Mouse (Mus musculus): Measurements from ENCODE around the gene Cela3b. TPM values are rescaled to one million over a fixed set of nuclear protein-coding genes. Genes with fewer than 3 reads are reported as not detected.

Cela3b gene
- polyA plus RNA-seq, 1 experiment from 2014 or later, result not detected

DNA sequence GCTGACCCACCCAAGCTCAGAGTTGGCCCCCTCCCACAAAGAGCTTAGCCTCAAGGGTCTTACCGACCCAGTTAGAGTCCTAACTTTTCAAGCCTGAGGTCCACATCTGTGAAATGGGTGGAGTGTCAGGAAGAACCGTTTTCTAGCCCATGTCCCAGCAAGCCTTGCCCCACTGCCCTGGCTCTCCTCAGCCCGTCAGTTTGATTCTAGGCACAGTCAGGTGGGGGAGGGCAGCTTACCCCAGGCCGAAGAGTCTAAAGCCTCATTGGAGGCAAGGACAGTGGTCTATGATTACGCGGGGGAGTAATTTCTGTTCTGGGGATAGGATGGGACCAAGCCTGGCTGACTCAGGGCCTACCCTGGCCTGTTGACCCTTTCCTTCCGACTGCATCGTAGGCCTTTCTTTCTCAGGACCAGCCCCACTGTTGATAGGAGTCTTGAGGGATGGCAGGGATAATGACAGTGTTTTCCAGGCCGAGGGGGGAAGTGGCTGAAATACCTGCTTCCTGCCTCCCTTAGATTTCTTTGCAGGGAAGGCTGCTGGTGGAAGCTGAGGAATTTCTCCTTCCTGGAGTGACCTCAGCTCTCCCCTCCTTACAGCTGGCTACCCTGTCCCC lies 40.5 kb upstream of the Cela3b start:
- ATAC-seq, result no peak

GRCm38 (mm10) chr4:137469845-137470692 lies 39.7 kb upstream of the Cela3b start:
- no peak overlapping the region for H3K27ac ChIP-seq
- 32% methylated on average over 15 of the region's 15 CpGs for WGBS
- no peaks in the 10 kb centered on the region for H3K9me3 ChIP-seq
- no peaks in the 10 kb centered on the region for H3K36me3 ChIP-seq
- 0 out of 2 replicates have a peak overlapping the region, but pooled peaks have one; percentile 55 for H3K4me3 ChIP-seq (replicated peaks)
- H3K4me1 ChIP-seq (replicated peaks), result peaks cover 23% of the 10 kb centered on the region
- H3K4me2 ChIP-seq (replicated peaks), result peak overlapping the region; percentile 98
- 0 out of 2 replicates have a peak overlapping the region, but pooled peaks have one; percentile 16 for H3K9ac ChIP-seq (replicated peaks)
- ATAC-seq, result peak; percentile 19
- H3K27me3 ChIP-seq, result peaks cover 7% of the 10 kb centered on the region

More for the DNA sequence above, 40.5 kb upstream of the Cela3b start:
- Histone ChIP-seq H3K36me3 (no peaks in the 10 kb centered on the region), H3K4me3 (replicated peaks) (no peak overlapping the region), H3K4me1 (replicated peaks) (peaks cover 23% of the 10 kb centered on the region), H3K9ac (replicated peaks) (no peak overlapping the region), H3K4me2 (replicated peaks) (peak overlapping the region; percentile 98; the same call in 1 of the 2 replicates), H3K27ac (no peak overlapping the region), H3K27me3 (peaks cover 8% of the 10 kb centered on the region), H3K9me3 (no peaks in the 10 kb centered on the region)
- 76% methylated on average over 9 of the region's 9 CpGs for WGBS

DNA sequence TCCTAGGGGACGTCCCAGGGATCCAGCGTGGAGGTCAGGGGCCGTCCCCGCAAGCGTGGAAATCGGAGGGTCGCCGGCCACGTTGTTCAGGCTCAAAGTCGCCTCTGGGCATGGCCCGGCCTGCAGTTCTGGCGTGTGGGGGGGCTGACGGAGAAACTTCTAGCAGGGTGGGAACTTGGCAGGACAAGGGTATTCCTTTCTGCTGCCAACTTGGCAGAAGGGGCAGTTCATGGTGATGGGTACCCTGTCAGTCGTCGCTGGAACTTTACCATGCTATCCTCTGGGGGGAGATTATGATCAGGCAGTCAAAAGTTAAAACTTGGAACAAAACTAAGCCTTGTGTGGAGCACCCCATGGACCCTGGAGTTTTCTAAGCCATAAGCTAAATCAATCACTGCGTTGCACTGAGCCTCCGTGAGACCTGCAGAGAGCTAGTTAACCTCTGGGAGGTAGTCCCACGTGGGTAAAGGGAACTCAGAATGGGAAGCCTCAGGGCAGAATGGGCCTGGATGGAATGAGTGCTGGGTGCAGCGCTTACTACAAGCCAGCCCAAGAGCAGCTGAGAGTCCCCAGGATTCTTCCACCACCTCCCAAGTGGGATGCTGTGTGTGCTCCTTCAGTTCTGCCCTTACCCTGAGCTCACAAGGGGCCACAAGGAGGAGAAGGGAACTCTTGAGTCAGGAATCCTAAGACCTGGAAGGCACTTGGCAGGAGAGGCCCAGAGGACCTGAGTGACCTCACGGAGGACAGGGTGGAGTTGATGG lies 38.9 kb upstream of the Cela3b start:
- H3K9me3 ChIP-seq, result no peaks in the 10 kb centered on the region
- H3K4me2 ChIP-seq (replicated peaks), result peak overlapping the region; percentile 98
- peak overlapping the region; percentile 55 for H3K4me3 ChIP-seq (replicated peaks)
- no peak overlapping the region for H3K27ac ChIP-seq
- H3K36me3 ChIP-seq, result no peaks in the 10 kb centered on the region
- peaks cover 7% of the 10 kb centered on the region for H3K27me3 ChIP-seq
- WGBS, result 6% methylated on average over 20 of the region's 20 CpGs
- peak; percentile 16 for ATAC-seq
- H3K9ac ChIP-seq (replicated peaks), result peak overlapping the region; percentile 72
- peaks cover 23% of the 10 kb centered on the region for H3K4me1 ChIP-seq (replicated peaks)

DNA sequence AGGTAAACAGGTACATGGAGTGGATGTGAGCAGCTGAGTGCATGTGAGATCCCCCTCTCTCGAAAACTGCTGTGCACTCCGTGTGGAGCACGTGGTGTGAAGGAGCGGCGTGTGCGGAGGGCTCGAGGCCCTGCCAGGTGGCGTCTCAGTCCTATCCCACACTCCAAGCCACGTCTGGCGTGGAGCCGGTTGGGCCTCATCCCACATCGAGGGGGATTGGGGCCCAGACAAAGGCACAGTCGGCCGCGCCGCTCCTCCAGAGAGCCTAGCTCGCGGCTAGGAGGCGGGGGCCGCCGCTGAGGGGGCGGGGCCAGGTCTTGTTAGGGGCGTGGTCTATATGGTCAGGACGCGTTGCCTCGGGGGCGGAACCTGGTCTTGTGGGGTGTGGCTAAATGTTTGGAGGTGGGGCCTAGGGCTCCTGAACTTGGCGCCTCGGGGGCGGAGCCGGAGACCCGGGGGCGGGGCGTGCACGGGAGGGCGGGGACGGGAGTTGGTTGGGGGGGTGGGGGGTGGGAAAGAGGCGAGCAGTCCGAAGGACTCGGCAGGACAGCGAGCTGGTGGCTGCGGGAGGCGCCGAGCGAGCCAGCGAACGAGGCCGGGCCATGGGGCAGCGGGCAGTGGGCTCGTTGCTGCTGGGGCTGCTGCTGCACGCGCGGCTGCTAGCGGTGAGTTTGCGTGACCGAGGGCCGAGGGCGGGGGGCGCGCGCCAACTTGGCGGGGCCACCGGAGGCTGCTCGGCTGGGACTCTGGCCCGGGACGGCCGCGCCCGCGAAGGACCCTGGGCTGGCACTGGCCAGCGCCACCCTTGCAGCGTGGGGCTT lies 38.1 kb upstream of the Cela3b start, which contains the start of gene Hspg2:
Gene Hspg2 (plus strand): TSS at position 510 of the 821 bp plus-strand sequence.
- peak; percentile 88 for ATAC-seq
- H3K36me3 ChIP-seq, result no peaks in the 10 kb centered on the region
- peak within 1 kb of the TSS; percentile 98 for H3K4me2 ChIP-seq (replicated peaks)
- H3K9ac ChIP-seq (replicated peaks), result peak within 1 kb of the TSS; percentile 72
- H3K4me3 ChIP-seq (replicated peaks), result peak within 1 kb of the TSS; percentile 55
- WGBS, result under 1% methylated on average over 59 of the region's 72 CpGs
- H3K4me1 ChIP-seq (replicated peaks), result peaks cover 23% of the 10 kb centered on the region
- peak within 1 kb of the TSS; percentile 25; the same call in 1 of the 2 replicates for H3K27ac ChIP-seq
- H3K27me3 ChIP-seq, result peaks cover 7% of the 10 kb centered on the region
- H3K9me3 ChIP-seq, result no peaks in the 10 kb centered on the region

DNA sequence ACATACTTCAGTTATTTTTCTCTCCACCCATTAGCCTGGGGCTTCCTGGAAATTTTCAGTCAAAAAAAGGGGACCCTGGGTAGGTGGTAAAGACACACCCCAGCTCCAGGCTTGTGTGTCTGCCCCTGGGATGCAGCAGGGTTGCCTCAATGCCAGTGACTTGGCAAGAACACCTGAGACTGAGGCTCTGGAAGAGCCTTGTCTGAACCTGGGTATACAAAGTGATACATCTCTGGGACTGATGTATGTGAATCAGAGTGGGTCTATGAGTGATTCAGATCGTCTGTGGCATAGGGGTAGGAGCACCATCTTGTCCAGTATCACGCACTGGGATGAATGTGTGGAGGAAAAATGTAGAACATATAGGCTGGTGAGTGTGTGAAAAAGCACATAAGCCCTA lies 37.2 kb upstream of the Cela3b start:
- no peak for ATAC-seq
- no peak overlapping the region for H3K4me3 ChIP-seq (replicated peaks)
- H3K27me3 ChIP-seq, result peaks cover 7% of the 10 kb centered on the region
- no peaks in the 10 kb centered on the region for H3K36me3 ChIP-seq
- no peak overlapping the region for H3K4me2 ChIP-seq (replicated peaks)
- no peak overlapping the region for H3K27ac ChIP-seq
- H3K9me3 ChIP-seq, result no peaks in the 10 kb centered on the region
- WGBS, result 86% methylated on average over 2 of the region's 2 CpGs
- peaks cover 23% of the 10 kb centered on the region for H3K4me1 ChIP-seq (replicated peaks)
- H3K9ac ChIP-seq (replicated peaks), result no peak overlapping the region

DNA sequence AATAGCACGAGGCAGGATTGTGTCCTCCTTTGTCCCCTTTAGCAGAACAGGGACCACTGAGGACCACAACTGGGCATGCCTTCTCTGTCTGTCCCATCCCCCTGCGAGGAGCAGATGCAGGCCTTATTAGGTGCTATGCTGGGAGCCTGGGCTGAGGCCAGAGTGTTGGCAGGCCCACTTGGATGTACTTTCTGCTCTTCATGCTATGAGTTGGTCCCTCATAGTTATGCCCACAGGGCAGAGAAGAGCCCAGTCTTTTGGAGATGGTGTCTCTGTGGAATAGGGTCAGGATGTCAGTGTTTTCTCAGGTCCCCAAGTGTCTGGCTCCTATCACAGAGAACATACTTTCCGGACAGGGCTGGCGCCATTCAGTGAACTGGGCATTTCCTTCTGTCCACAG lies 36.7 kb upstream of the Cela3b start:
- WGBS, result 84% methylated on average over 4 of the region's 4 CpGs
- Histone ChIP-seq H3K27me3 (peaks cover 7% of the 10 kb centered on the region), H3K27ac (no peak overlapping the region), H3K9me3 (no peaks in the 10 kb centered on the region), H3K9ac (replicated peaks) (no peak overlapping the region), H3K4me1 (replicated peaks) (peaks cover 23% of the 10 kb centered on the region), H3K4me3 (replicated peaks) (no peak overlapping the region), H3K4me2 (replicated peaks) (no peak overlapping the region), H3K36me3 (no peaks in the 10 kb centered on the region)
- ATAC-seq, result no peak

DNA sequence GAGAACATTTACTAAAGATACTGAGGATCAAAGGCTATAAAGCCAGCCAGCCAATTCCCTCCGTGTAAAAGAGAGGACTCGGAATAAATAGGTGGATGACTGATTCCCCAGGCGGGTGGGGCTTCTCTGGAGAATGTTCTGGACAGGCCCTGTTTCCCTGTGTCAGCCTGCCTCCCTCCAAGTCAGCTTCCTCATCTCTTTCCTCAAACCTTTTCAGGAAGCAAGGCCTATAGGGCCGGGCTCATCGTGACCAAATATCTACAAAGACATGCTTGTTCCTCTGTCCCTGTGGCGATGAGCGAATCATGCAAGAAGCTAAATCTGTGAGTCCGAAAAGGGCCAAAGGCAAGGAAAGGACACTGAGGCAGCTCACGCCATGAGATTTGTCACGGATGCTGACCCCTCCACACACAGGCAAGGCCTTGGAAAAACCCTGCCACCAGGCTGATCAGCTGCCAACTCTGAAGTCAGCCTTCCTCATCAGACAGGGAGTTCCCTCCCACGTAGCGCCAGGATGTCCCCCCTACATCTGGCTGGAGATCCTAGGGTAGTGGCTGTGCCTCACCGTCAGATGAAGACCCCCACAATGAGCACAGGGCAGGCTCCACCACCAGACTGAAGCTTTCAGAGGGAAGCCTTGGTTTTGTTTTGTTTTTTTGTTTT lies 34.9 kb upstream of the Cela3b start:
- H3K4me3 ChIP-seq (replicated peaks), result no peak overlapping the region
- no peaks in the 10 kb centered on the region for H3K36me3 ChIP-seq
- H3K27me3 ChIP-seq, result peaks cover 7% of the 10 kb centered on the region
- H3K4me1 ChIP-seq (replicated peaks), result peaks cover 21% of the 10 kb centered on the region
- H3K9ac ChIP-seq (replicated peaks), result no peak overlapping the region
- no peak for ATAC-seq
- H3K9me3 ChIP-seq, result no peaks in the 10 kb centered on the region
- WGBS, result 69% methylated on average over 13 of the region's 13 CpGs
- no peak overlapping the region for H3K4me2 ChIP-seq (replicated peaks)
- H3K27ac ChIP-seq, result no peak overlapping the region

DNA sequence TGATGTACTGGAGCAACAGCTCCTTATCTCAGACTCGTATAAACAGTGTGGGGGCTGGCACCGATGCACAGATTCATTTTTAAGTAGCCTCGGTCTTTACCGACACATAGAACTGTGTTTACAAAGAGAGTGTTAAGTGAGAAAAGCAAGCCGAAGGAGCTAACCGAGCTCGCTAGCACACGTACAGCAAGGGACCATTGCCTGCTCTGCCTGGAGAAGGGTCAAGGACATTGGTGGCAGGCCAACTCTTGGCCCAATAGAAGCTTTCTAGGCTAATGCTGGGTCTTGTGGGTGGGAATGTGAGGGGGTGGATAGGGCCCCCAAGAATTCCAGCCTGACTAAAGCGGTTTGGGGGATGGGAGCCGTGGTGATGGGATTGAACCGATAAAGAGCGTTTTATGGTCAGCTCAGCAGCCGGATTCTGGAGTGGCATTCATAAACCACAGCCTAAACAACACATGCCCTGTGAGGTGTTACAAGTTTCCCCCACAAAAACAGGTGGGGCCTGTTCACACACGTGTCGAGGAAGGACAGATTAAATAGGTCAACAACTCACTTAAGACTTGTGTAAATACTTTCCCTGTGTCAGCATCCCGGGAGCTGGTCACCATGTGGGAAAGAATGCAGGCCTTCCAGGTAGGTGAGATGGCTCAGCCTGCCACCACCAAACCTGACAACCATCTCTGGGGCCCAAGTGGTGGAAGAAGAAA lies 31.8 kb upstream of the Cela3b start:
- H3K27me3 ChIP-seq, result no peaks in the 10 kb centered on the region
- no peak overlapping the region for H3K4me3 ChIP-seq (replicated peaks)
- WGBS, result 90% methylated on average over 16 of the region's 16 CpGs
- H3K36me3 ChIP-seq, result no peaks in the 10 kb centered on the region
- no peak overlapping the region for H3K27ac ChIP-seq
- no peak overlapping the region for H3K9ac ChIP-seq (replicated peaks)
- no peak for ATAC-seq
- no peaks in the 10 kb centered on the region for H3K4me1 ChIP-seq (replicated peaks)
- H3K9me3 ChIP-seq, result no peaks in the 10 kb centered on the region
- H3K4me2 ChIP-seq (replicated peaks), result no peak overlapping the region

GRCm38 (mm10) chr4:137461217-137461616 lies 30.9 kb upstream of the Cela3b start:
- Histone ChIP-seq H3K4me2 (replicated peaks) (no peak overlapping the region), H3K4me3 (replicated peaks) (no peak overlapping the region), H3K9me3 (no peaks in the 10 kb centered on the region), H3K4me1 (replicated peaks) (no peaks in the 10 kb centered on the region), H3K9ac (replicated peaks) (no peak overlapping the region), H3K27me3 (no peaks in the 10 kb centered on the region), H3K36me3 (no peaks in the 10 kb centered on the region), H3K27ac (no peak overlapping the region)
- WGBS, result 80% methylated on average over 4 of the region's 4 CpGs
- no peak for ATAC-seq

- Histone ChIP-seq H3K27me3 (no peaks in the 10 kb centered on the region), H3K36me3 (no peaks in the 10 kb centered on the region), H3K9me3 (no peaks in the 10 kb centered on the region), H3K9ac (replicated peaks) (no peak overlapping the region), H3K4me2 (replicated peaks) (no peak overlapping the region), H3K4me3 (replicated peaks) (no peak overlapping the region), H3K27ac (no peak overlapping the region), H3K4me1 (replicated peaks) (no peaks in the 10 kb centered on the region)
- no peak for ATAC-seq
- 57% methylated on average over 14 of the region's 14 CpGs for WGBS
Observed at GRCm38 (mm10) chr4:137460676-137461075, 30.3 kb upstream of the Cela3b start.

All from midbrain, embryonic 13.5 days (tissue).